Mouse (Mus musculus): ENCODE data around the gene Hhipl2. TPM values are rescaled to one million over a fixed set of nuclear protein-coding genes. Genes with fewer than 3 reads are reported as not detected.
A peak's percentile ranks its signal among the peaks of the same experiment; 100 is the strongest.
"Not testable (repeated sequence)": the region's sequence is repeated elsewhere in the genome, so short reads cannot be mapped to it uniquely, and the experiment has no call there.

Gene Hhipl2
- 1 to 10 TPM in 1 of 4 experiments, under 1 TPM in 3; 0.16 to 1.2 (median 0.32) TPM for total RNA-seq (2022)

- no peak for DNase-seq (ENCODE audit: low spot score in 2 of 2)
Observed at GRCm38 (mm10) chr1:183417873-183418272, at the start of gene Hhipl2. TSS of gene Hhipl2 (plus strand) at chr1:183418215.

- peak in 1 of 2 experiments; percentile 18 for DNase-seq (ENCODE audit: low spot score in 2 of 2)
Observed at GRCm38 (mm10) chr1:183368601-183369400, 49.2 kb upstream of the Hhipl2 start.

- DNase-seq (ENCODE audit: low spot score in 2 of 2) = peak; percentile 98
Observed at GRCm38 (mm10) chr1:183369427-183370014, 48.5 kb upstream of the Hhipl2 start, which contains the start of gene Mia3. TSS of gene Mia3 (minus strand) at chr1:183369553.

- no peak for DNase-seq (ENCODE audit: low spot score in 2 of 2)
Observed at GRCm38 (mm10) chr1:183374728-183375127, 43.3 kb upstream of the Hhipl2 start.

DNA sequence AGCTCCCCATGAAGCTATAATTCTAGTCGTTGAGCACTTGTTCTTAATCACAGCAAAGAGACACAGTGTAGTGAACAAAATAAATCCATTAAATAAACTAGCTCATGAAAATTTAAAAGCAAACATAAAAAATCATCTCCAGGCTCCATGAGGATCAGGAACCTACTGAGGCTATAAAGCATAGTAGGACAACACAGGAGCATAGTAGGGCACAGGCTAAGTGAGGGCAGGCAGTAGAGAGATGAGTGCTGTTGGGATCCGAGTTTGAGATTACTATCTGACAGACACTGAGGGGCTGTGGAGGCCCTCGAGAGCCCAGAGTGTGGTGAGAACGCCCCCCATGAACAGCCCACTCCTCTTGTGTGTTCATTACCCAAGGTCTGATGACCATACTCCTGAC is 41.0 kb upstream of the Hhipl2 start:
- DNase-seq (ENCODE audit: low spot score in 2 of 2) = no peak

GRCm38 (mm10) chr1:183378321-183378941 is 39.6 kb upstream of the Hhipl2 start:
- no peak for DNase-seq (ENCODE audit: low spot score in 2 of 2)

- DNase-seq (ENCODE audit: low spot score in 2 of 2) = not testable (repeated sequence)
Observed at GRCm38 (mm10) chr1:183379376-183379775, 38.6 kb upstream of the Hhipl2 start.

- DNase-seq (ENCODE audit: low spot score in 2 of 2) = no peak
Observed at GRCm38 (mm10) chr1:183381816-183382215, 36.2 kb upstream of the Hhipl2 start.

DNA sequence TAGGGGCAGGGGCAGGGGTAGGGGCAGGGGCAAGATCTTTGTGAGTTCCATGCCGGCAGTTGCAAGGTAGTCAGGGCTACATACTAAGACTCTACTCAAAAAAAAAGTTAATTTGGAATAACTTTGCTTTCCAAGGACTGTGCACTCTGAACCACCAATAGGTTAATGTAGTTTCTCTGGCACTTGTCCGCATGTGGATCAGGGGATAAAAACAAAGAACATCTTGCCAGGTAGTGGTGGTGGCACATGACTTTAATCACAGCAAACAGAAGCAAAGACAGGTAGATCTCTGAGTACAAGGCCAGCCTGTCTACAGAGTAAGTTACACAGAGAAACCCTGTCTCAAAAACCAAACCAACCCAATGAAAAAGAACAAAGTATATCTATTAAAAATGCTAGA is 35.4 kb upstream of the Hhipl2 start:
- no peak for DNase-seq (ENCODE audit: low spot score in 2 of 2)

GRCm38 (mm10) chr1:183387421-183387820 is 30.6 kb upstream of the Hhipl2 start:
- DNase-seq (ENCODE audit: low spot score in 2 of 2) = not testable (repeated sequence)

DNA sequence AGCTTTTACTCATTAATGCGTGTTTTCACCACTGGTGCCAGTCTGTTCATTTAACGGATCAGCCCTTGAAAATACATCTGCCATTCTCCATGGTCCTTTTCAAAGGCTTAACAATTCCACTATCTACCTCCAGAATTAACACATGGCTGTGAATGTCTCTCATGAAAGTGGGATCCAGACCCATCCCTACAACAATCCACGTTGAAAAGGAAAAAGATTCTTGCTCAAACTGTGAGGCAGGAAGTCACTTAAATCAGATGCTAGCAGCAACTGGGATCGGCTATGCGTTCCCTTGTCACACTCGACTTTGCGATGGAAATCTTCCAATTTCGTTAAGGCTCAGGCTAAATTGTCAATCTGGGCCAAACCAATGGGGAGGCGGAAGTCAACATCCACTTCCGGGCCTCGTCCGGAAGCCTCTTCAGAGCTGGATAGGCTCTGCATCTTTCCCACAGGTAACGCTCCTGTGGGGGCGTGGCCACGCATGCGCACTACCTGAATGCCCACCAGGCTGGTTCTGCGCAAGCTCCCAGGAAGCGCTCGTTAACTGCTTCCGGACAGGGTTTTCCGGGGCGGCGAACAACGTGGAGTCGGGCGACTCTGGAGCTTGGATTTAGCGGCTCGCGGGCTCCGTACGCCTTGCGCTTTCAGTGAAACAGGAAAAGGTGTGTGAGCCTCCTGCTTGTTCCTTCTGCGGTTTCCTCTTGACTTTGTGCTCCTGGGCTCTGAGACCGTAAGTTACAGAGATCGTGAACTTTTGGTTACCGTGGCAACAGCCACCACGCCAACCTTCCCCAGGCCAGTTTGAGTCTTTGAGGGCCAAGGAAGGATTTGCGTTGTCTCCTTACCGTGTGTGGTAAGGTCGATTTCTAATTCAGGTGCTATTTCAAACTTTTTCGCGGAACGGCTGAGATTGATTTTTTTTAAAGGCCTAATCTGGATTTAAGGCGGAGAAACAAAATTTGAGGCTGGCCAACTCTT is 29.3 kb upstream of the Hhipl2 start, which contains the start of gene Taf1a:
TSS of gene Taf1a (plus strand) at position 556 of the 981 bp plus-strand sequence.
- DNase-seq (ENCODE audit: low spot score in 2 of 2) = peak; percentile 89 to 90

GRCm38 (mm10) chr1:183403396-183403795 is 14.6 kb upstream of the Hhipl2 start:
- DNase-seq (ENCODE audit: low spot score in 2 of 2) = no peak

GRCm38 (mm10) chr1:183414081-183414727 is 3.8 kb upstream of the Hhipl2 start:
- DNase-seq (ENCODE audit: low spot score in 2 of 2) = no peak

DNA sequence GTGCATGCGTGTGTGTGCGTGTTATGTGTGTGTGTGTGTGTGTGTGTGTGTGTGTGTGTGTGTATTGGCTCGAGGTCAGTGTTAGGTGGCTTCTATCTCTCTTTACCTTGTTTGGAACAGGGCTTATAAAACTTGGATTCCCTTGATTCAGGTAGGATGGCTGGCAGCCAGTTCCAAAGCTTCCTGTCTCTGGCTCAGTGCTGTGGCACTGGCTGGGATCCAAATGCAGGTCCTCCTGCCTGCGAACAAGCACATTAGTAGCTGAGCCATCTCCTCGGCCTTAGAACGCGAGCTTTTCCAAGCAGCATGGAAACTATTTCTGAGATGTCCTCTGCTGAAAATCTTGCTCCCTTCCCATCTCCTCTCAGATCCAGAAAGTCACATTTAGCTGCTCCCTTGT is 1.7 kb downstream of the Hhipl2 start:
- no peak for DNase-seq (ENCODE audit: low spot score in 2 of 2)

- no peak for DNase-seq (ENCODE audit: low spot score in 2 of 2)
Observed at GRCm38 (mm10) chr1:183420296-183420695, 2.3 kb downstream of the Hhipl2 start.

- DNase-seq (ENCODE audit: low spot score in 2 of 2) = no peak
Observed at GRCm38 (mm10) chr1:183424100-183424499, 6.1 kb downstream of the Hhipl2 start.

DNA sequence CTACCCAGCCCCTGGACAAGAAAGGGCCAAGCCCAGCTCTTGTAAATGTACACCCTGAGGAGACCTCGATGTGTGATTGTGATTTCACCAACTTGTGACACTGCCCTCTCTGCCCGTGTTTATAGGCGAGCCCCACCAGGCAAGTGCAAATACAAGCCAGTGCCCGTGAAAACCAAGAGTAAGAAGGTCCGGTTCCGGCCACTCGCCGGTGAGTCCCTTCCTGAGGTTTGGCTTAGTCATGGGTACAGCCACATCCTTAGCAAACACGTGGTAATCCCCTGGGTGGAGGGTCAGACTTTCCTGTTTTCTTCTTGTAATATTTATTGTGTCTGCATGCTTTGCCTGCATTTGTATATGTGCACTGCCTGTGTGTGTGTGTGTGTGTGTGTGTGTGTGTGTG is 16.9 kb downstream of the Hhipl2 start:
- no peak for DNase-seq (ENCODE audit: low spot score in 2 of 2)

DNA sequence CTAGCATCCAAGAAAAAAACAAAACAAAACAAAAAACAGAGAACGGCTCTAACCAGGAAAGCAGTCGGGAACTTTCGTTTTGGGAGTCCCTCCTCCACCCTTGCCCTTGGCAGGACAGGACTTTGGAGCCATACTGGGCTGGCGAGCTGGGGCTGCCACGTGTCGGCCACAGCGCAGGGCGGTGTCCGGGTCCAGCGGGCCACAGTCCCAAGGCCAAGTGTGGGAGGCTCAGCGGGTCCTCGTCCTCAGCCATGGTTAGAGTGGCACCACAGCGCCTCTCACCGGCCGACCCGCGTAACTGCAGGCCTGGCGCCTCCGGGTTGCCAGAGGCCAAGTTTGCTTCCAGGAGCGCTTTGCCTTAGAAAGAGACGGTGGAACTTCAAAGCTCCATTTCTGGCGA is 21.0 kb downstream of the Hhipl2 start:
- peak; percentile 46 to 74 for DNase-seq (ENCODE audit: low spot score in 2 of 2)

GRCm38 (mm10) chr1:183442015-183442774 is 24.2 kb downstream of the Hhipl2 start:
- peak; percentile 44 to 88 for DNase-seq (ENCODE audit: low spot score in 2 of 2)

- no peak for DNase-seq (ENCODE audit: low spot score in 2 of 2)
Observed at GRCm38 (mm10) chr1:183453066-183453465, 35.1 kb downstream of the Hhipl2 start.
